Mouse (Mus musculus): Measurements from ENCODE around the gene Paqr8. TPM values are rescaled to one million over a fixed set of nuclear protein-coding genes. Genes with fewer than 3 reads are reported as not detected.
A peak's percentile ranks its signal among the peaks of the same experiment; 100 is the strongest.
"Not testable (repeated sequence)": the region's sequence is repeated elsewhere in the genome, so short reads cannot be mapped to it uniquely, and the experiment has no call there.

Gene Paqr8
- total RNA-seq, 2 experiments from 2014 or later: 151 to 161 TPM

- DNase-seq (ENCODE audit: low spot score in 2 of 2): peak in 1 of 2 experiments; percentile 50
These were observed 18.1 kb downstream of the Paqr8 start for GRCm38 (mm10) chr1:20908541-20908940.

- no peak for DNase-seq (ENCODE audit: low spot score in 2 of 2)
These were observed 21.7 kb downstream of the Paqr8 start for GRCm38 (mm10) chr1:20912115-20912514.

- DNase-seq (ENCODE audit: low spot score in 2 of 2): no peak
These were observed 22.2 kb downstream of the Paqr8 start for GRCm38 (mm10) chr1:20912527-20913171.

GRCm38 (mm10) chr1:20914769-20915168, 24.4 kb downstream of the Paqr8 start:
- DNase-seq (ENCODE audit: low spot score in 2 of 2): no peak

- DNase-seq (ENCODE audit: low spot score in 2 of 2): no peak
These were observed 25.2 kb downstream of the Paqr8 start for GRCm38 (mm10) chr1:20915608-20916007.

GRCm38 (mm10) chr1:20917496-20918050, 27.2 kb downstream of the Paqr8 start:
- DNase-seq (ENCODE audit: low spot score in 2 of 2): no peak

- no peak for DNase-seq (ENCODE audit: low spot score in 2 of 2)
These were observed 29.3 kb downstream of the Paqr8 start for GRCm38 (mm10) chr1:20919728-20920127.

- DNase-seq (ENCODE audit: low spot score in 2 of 2): peak in 1 of 2 experiments; percentile 40
These were observed 30.7 kb downstream of the Paqr8 start for GRCm38 (mm10) chr1:20921081-20921528.

- peak in 1 of 2 experiments; percentile 75 for DNase-seq (ENCODE audit: low spot score in 2 of 2)
These were observed 32.4 kb downstream of the Paqr8 start for GRCm38 (mm10) chr1:20922612-20923399.

- DNase-seq (ENCODE audit: low spot score in 2 of 2): not testable (repeated sequence)
These were observed 34.9 kb downstream of the Paqr8 start for GRCm38 (mm10) chr1:20925324-20925723.

- no peak for DNase-seq (ENCODE audit: low spot score in 2 of 2)
These were observed 35.5 kb downstream of the Paqr8 start for GRCm38 (mm10) chr1:20925926-20926325.

- DNase-seq (ENCODE audit: low spot score in 2 of 2): no peak
These were observed 36.0 kb downstream of the Paqr8 start for GRCm38 (mm10) chr1:20926376-20926775.

GRCm38 (mm10) chr1:20928487-20928886, 38.1 kb downstream of the Paqr8 start:
- no peak for DNase-seq (ENCODE audit: low spot score in 2 of 2)

GRCm38 (mm10) chr1:20933457-20933856, 43.1 kb downstream of the Paqr8 start:
- DNase-seq (ENCODE audit: low spot score in 2 of 2): peak; percentile 61 to 88

GRCm38 (mm10) chr1:20935106-20935505, 44.7 kb downstream of the Paqr8 start:
- DNase-seq (ENCODE audit: low spot score in 2 of 2): no peak

- peak; percentile 20 to 82 for DNase-seq (ENCODE audit: low spot score in 2 of 2)
These were observed 48.6 kb downstream of the Paqr8 start for GRCm38 (mm10) chr1:20939046-20939445.

- no peak for DNase-seq (ENCODE audit: low spot score in 2 of 2)
These were observed 49.7 kb downstream of the Paqr8 start for GRCm38 (mm10) chr1:20940151-20940550.

- no peak for DNase-seq (ENCODE audit: low spot score in 2 of 2)
These were observed 50.9 kb downstream of the Paqr8 start for GRCm38 (mm10) chr1:20941322-20941721.

GRCm38 (mm10) chr1:20941857-20942256, 51.5 kb downstream of the Paqr8 start:
- no peak for DNase-seq (ENCODE audit: low spot score in 2 of 2)

- DNase-seq (ENCODE audit: low spot score in 2 of 2): no peak
These were observed 52.6 kb downstream of the Paqr8 start for GRCm38 (mm10) chr1:20943016-20943415.

- peak; percentile 91 to 97 for DNase-seq (ENCODE audit: low spot score in 2 of 2)
These were observed 60.9 kb downstream of the Paqr8 start, which contains the start of gene Efhc1 for GRCm38 (mm10) chr1:20951300-20951763. Gene Efhc1, plus strand, starts transcription at chr1:20951626.

- no peak for DNase-seq (ENCODE audit: low spot score in 2 of 2)
These were observed 61.4 kb downstream of the Paqr8 start for GRCm38 (mm10) chr1:20951799-20952198.
